Mouse (Mus musculus): ENCODE results near the gene Ucp2.

Gene Ucp2

GRCm38 (mm10) chr7:100493117-100493483 is at the start of gene Ucp2:
TSS of gene Ucp2 (plus strand) at chr7:100493337.
- DNase-seq (ENCODE audit: low read depth in 2 of 2, low spot score in 2 of 2): peak; percentile 90 to 94

- no peak for DNase-seq (ENCODE audit: low read depth in 2 of 2, low spot score in 2 of 2)
Measured at GRCm38 (mm10) chr7:100443728-100444127, 49.4 kb upstream of the Ucp2 start.

DNA sequence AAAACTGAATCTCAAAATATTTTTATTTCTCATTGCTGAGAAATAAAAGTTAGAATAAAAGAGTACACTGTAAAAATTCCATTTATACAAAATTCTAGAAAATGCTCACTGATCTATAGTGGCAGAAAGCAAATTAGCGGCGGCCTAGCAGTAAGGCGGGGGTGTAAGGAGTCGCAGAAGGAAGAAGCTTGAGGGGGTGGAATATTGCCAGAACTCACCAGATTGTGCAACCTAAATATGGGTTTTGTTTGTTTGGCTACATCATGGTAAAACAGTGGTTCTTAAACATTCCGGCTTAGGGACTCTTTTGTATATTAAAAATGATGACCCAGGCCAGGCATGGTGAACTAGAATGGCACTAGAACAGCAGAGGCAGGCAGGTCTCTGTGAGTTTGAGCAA is 46.9 kb upstream of the Ucp2 start:
- no peak for DNase-seq (ENCODE audit: low read depth in 2 of 2, low spot score in 2 of 2)

GRCm38 (mm10) chr7:100448530-100448929 is 44.6 kb upstream of the Ucp2 start:
- no peak for DNase-seq (ENCODE audit: low read depth in 2 of 2, low spot score in 2 of 2)

- DNase-seq (ENCODE audit: low read depth in 2 of 2, low spot score in 2 of 2): no peak
Measured at GRCm38 (mm10) chr7:100448985-100449384, 44.2 kb upstream of the Ucp2 start.

GRCm38 (mm10) chr7:100458153-100458552 is 35.0 kb upstream of the Ucp2 start:
- DNase-seq (ENCODE audit: low read depth in 2 of 2, low spot score in 2 of 2): no peak

GRCm38 (mm10) chr7:100459862-100460261 is 33.3 kb upstream of the Ucp2 start:
- no peak for DNase-seq (ENCODE audit: low read depth in 2 of 2, low spot score in 2 of 2)

- no peak for DNase-seq (ENCODE audit: low read depth in 2 of 2, low spot score in 2 of 2)
Measured at GRCm38 (mm10) chr7:100461621-100462151, 31.5 kb upstream of the Ucp2 start.

DNA sequence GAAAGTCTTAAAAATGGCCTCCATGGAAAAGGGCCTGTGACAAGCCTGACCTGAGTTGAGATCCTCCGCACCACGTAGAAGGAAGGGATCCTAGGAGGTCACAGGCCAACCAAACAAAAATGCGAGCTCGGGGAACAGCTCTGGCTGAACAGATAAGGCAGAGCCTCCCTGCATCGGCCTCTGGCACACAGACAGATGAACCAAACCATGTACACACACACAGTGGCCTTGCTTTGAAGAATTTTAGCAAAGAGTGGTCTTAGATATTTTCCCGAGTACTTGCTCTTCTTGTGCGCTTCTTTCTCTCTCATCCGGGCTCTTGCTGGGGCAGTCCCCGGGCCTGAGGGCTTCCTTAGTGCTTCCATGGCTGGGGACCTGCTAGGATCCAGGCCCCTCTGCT is 29.9 kb upstream of the Ucp2 start:
- no peak for DNase-seq (ENCODE audit: low read depth in 2 of 2, low spot score in 2 of 2)

DNA sequence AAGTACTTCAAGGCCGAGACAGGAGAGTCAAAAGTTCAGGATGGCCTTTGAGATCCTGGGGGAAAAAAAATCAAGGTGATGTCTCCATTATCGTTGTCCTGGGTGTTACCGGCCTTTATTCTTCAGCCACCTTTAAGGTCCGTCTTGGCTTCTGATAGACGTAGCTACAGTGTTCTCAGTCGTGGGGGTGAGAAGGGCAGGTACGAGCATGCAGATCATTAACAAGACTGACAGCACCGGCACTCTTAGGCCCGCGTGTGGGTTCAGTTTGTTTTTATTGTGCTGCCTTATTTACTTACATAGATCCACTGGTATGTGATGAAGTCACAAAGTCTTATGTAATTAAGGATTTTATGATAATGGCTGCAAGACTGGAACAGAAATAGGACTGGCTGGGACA is 29.4 kb upstream of the Ucp2 start:
- DNase-seq (ENCODE audit: low read depth in 2 of 2, low spot score in 2 of 2): no peak

DNA sequence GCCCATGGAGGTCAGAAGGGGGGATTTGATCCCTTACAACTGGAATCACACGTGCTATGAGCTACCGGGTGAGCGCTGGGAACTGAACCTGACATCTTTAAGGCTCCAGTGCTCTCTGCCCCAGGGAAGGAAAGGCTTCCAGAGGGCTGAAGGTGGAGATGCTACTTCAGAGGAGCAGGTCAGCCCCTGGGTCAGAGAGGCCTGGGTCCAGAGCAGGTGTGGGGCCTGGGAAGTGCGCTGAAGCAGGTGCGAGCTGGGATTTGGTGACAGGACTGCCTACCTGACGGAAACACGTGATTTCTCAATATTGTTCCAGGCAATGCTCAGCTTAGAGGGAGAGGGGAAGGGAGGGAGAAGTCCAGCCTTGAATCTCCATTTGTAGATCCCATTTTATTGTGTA is 28.9 kb upstream of the Ucp2 start:
- DNase-seq (ENCODE audit: low read depth in 2 of 2, low spot score in 2 of 2): no peak

DNA sequence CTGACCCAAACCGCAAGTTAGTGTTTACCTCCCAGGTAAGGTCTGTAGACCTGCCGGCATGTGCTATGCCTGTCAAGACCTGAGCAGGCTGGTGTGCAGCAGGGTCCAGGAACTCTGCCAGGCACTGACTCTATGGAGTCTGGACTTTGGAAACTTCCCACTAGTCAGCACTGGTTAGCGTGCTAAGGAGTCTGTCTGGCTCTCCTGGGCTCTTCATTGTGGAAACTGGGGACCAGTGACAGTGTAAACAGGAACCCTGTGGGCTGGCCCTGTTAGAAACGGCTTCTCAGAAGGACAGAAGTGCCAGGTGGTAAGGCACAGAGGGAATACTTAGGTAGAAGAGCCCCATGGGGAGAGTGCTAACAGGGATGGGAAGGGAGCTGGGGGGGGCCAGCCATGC is 27.9 kb upstream of the Ucp2 start:
- no peak for DNase-seq (ENCODE audit: low read depth in 2 of 2, low spot score in 2 of 2)

DNA sequence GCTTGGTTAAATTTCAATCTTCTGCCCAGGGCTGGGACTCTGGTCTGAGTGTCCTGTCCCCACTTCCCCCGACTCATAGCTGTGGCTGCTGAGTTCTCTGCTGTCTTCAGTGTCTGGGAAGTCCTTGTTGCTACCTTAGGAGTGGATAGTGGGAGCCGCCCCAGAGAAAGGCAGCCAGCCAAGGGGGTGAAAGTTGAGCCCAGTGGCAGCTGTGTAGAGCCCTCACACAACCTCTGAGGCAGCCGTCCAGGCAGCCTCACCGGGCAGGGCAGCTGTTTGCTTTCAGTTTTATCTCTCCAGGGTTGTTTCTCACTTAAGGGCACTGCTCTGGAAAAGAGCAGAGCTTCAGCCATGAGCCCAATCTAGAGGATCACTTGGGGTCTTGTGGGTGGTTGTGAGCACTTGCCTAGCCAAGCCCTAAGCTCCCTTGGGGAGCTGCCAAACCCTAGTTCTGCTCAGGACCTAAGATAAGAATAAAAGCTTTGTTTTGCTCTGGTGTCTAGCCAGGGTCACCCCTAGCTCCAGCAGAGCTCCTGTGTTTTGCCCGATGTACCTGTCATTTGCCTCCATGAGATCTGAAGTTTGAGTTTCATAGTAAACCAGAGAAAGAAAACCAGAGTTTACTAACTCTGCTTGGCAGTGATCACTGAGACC is 27.4 kb upstream of the Ucp2 start:
- DNase-seq (ENCODE audit: low read depth in 2 of 2, low spot score in 2 of 2): no peak

DNA sequence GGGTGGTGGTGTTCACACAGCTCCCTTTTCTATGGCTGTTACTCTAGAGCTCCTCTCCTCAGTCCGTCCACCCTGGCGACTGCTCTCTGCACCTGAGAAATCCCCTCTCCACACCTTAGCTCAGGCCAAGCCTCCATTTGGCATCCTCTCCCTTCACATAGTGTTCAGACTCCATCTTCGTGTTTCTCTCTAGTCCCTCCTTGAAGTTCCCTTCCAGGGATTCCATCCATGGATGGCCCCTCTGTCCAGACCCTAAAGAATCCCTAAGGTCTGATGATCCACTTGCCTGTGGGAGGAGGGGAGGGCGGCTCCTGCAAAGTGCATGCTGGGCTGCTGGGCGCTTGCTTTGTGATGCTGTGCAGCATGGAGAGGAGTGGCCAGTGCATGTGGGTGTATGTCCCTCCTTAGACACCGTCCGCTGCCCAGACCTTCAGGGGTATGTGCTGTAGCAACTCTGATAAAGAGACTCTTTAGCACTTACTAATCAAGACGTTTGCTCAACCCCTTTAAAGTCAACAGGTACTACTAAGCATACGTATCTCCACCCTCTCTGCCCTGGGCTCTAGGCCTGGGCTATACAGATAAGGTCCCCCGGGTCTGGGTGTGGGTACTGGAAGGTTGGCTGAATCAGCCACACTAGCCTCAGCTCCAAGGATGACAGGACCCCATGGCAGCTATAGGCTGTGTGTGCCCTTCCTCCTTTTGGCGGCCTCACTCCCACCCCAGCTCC is 26.2 kb upstream of the Ucp2 start:
- DNase-seq (ENCODE audit: low read depth in 2 of 2, low spot score in 2 of 2): no peak

DNA sequence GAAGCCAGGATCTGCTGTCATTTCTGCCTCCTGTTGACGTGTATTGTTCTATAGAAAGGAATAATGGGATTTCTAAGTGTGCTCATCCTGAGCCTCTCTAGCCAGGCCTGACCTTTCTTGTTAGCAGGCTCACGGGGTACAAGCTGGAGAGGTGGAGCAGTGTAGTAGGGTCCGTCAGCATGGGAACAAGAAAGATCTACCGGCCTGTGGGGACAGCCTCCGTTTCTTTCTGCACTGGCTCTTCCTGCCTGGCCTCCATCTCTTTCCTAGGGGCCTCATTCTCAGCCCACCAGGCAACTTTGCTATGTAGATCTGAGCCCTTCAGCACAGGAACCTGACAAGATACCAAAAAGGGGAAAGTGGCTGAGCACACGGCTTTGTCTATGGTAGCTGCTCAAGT is 24.4 kb upstream of the Ucp2 start:
- DNase-seq (ENCODE audit: low read depth in 2 of 2, low spot score in 2 of 2): no peak

DNA sequence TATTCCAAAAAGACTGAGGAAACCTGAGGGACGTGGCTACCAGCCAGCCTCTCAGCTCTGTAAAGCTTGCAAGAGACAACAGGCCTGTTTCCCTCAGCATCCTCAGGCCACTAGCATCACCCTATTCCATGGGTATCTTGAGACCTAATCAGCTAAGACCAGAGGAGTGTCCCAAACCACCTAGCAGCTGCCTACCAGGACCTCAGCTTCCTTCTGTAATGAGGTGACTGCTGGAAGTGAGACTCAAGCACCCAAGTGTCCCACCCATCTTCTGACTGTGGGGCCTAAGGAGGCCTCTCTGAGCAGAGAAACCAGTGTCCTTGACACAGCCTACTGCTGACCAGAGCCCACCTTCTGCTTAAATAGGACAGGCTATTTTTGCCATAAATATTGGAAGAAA is 23.6 kb upstream of the Ucp2 start:
- no peak for DNase-seq (ENCODE audit: low read depth in 2 of 2, low spot score in 2 of 2)

DNA sequence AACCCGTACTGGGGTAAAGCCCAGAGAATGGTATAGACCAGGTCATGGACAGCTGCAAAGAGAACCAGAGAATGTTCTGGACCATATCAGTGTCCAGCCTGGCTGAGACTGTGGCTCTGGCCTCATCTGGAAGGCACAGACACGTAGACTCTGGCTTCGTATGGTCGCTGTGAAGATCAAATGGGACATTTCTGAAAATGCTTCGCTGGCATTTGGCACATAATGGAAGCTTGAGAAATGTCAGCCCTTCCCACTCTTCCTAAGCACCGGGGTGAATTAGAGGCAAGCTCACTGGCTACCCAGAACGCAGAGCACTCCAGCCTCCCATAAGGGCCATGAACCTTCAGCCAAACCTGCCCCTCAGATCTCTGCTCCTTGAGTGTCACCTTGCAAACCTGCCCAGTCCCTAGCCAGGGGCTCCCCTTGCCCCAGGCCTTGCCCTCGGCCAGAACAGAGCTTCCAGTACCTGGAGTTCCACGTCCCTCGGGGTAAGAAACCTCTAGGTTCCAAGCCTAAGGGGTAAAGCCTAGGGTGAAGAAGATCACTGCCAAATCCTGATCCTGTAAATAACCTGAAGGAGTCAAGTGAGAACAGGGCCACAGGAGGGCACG is 22.2 kb upstream of the Ucp2 start:
- DNase-seq (ENCODE audit: low read depth in 2 of 2, low spot score in 2 of 2): no peak

GRCm38 (mm10) chr7:100471407-100471797 is 21.7 kb upstream of the Ucp2 start:
- no peak for DNase-seq (ENCODE audit: low read depth in 2 of 2, low spot score in 2 of 2)

DNA sequence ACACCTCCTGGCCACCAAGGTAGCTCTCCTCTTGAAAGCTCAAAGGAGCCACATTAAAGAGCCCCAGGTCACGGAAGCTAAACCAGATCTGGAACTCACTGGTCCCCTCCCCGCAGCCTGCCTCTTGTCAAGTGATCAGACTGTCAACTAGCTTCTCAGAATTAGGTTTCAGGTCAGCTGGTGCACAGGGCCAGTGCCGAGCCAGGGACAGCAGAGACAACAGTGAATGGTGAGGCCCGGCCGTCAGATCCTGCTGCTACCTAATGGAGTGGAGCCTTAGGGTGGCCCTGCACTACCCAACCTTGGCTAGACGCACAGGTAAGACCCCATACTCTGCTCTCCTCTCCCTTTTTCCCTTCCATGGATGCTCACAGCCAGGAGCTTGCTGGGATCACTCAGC is 20.4 kb upstream of the Ucp2 start, which contains the start of gene Ucp3:
Gene Ucp3 (plus strand): TSS at position 214 of the 400 bp plus-strand sequence.
- no peak for DNase-seq (ENCODE audit: low read depth in 2 of 2, low spot score in 2 of 2)

DNA sequence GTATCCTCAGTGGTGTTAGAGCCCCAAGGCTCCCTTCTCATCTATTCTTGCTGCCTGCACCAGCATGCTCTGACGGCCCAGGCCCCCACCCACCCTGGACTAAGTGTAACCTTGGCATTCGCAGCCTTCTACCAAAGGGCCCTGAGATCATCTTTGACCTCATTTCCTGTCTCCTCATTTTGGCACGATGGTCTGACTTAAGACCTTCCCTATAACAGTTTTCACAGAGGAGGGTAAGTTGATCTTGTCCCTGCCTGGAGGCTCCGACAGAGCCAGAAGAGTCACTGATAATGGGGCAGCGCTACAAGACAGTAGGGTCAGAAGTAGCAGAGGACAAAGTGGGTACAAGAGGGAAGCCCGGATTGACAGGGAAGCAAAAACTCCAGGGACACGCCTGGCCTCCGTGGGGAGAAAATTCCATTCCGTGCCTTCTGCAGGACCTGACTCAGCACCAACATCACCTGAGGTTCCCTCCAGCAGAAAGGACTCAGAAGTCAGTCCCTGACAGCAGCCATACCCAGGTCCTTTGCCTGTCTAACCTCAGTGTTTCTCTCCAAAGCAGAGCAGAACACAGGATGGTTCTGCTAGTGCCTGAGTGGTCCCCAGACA is 19.2 kb upstream of the Ucp2 start:
- DNase-seq (ENCODE audit: low read depth in 2 of 2, low spot score in 2 of 2): no peak

DNA sequence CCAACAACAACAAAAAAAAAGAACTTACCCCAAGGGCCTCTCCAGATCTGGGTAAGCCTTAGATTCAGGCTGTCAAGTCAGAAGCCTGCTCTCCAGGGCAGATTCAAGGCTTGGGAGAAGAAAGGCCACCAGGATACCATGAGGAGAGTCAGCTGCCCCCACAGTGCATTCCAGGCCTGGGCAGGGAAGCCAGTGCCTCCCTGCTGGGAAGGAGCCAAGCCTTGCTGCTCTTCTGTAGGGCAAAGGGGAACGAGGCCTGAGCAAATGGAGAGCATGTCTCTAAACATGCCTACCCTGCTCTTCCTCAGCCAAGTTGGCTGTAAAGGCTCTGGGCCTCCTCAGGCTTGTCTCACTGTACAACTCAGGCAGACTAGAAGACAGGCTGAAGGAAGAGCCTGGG is 18.5 kb upstream of the Ucp2 start:
- no peak for DNase-seq (ENCODE audit: low read depth in 2 of 2, low spot score in 2 of 2)
